Mouse (Mus musculus) G1E (cell line): ENCODE measurements at regions not wholly inside any gene's neighbourhood (a gene's known extent, or its start where the extent isn't known, plus 50 kb on each side); places are given as distances from the start of the nearest gene placed in this dataset.
"Not testable (repeated sequence)": the region's sequence is repeated elsewhere in the genome, so short reads cannot be mapped to it uniquely, and the experiment has no call there.

Experiments used
- CTCF ChIP-seq: IDR thresholded peaks from 2 replicates; pipeline ENCODE4 v1.5.1; 2012; ENCODE audit warnings: low read depth, low read length, inconsistent platforms, mixed read lengths
- GATA1 ChIP-seq: IDR thresholded peaks from 2 replicates; pipeline ENCODE4 v1.6.1; 2012; ENCODE audit warnings: borderline replicate concordance, low read length, inconsistent platforms, mixed read lengths

DNA sequence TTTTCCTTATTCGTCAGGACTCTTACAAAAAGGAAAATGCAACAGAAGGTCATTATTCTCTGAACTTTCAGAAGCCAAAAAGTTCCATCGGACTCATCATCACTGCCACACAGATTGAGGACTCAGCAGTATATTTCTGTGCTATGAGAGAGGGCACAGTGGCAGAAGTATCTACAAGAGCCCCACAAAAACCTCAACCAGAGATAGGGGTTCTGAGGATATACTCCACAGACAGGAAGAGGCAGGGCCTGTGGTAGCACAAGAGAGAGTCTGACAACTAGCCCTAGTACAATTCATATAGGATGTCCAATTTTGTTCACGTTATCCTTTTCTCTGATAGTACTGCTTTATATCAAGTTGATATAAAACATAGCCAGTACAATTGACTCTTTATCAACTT, 510.4 kb downstream of the Dad1 start:
- TF ChIP-seq CTCF, GATA1: not testable (repeated sequence)
